Mouse (Mus musculus) urinary bladder, adult 18-20 months (tissue): Measurements from ENCODE around the gene Akr1c19.
"Not testable (repeated sequence)": the region's sequence is repeated elsewhere in the genome, so short reads cannot be mapped to it uniquely, and the experiment has no call there.

Source experiments
- DNase-seq, 2 experiments: peaks; one replicate each; pipeline ENCODE4 v3.0.0; 2022; ENCODE audit warnings: low spot score in 2 of 2, mixed read lengths in 2 of 2

Akr1c19 gene

GRCm38 (mm10) chr13:4265455-4265854 is 37.0 kb downstream of the Akr1c19 start:
- DNase-seq = not testable (repeated sequence)

- DNase-seq = no peak
These were observed 42.4 kb downstream of the Akr1c19 start for GRCm38 (mm10) chr13:4270860-4271259.

- no peak for DNase-seq
These were observed 49.0 kb downstream of the Akr1c19 start for GRCm38 (mm10) chr13:4277526-4277925.

GRCm38 (mm10) chr13:4279284-4279683 is 50.8 kb downstream of the Akr1c19 start, which contains the start of gene Akr1c12:
Gene Akr1c12, minus strand, starts transcription at chr13:4279433.
- DNase-seq = no peak

- DNase-seq = peak in 1 of 2 experiments; percentile 14
These were observed 53.2 kb downstream of the Akr1c19 start for GRCm38 (mm10) chr13:4281471-4282412.

- no peak for DNase-seq
These were observed 68.5 kb downstream of the Akr1c19 start for GRCm38 (mm10) chr13:4296991-4297390.
